Mouse (Mus musculus): Measurements from ENCODE around the gene Prrx1.

- TF ChIP-seq CTCF (IDR thresholded peaks at IDR 0.05; ENCODE audit: low read depth, low read length) (no peak), POLR2A (IDR thresholded peaks at IDR 0.05; ENCODE audit: extremely low read depth, insufficient read depth, low read length) (no peak)
Observed at GRCm38 (mm10) chr1:163280842-163281122, 32.7 kb downstream of the Prrx1 start.

All from liver, adult 2 months (tissue).